ENCODE assay signal across 8 mouse cellular contexts in genomic region chr8:94950046-94950445, GRCm38 (mm10). TPM values are rescaled to one million over a fixed set of nuclear protein-coding genes. Genes with fewer than 3 reads are reported as not detected.
DNase-seq lines count a peak whose midpoint lies in the region; ATAC-seq and TF ChIP-seq lines count a peak whose summit lies in the region.

No protein-coding gene starts in this region.

- no peak overlapping the region for H3K4me3 ChIP-seq in heart, adult 2 months
- H3K4me3 ChIP-seq in limb, embryonic 12.5 days (replicated peaks) = no peak overlapping the region
- H3K4me3 ChIP-seq in midbrain, embryonic 15.5 days = no peak overlapping the region

- no peak overlapping the region for H3K9ac ChIP-seq in heart, adult 2 months (ENCODE audit: low read depth, low read length)
- no peak overlapping the region for H3K9ac ChIP-seq in limb, embryonic 12.5 days (replicated peaks)
- H3K9ac ChIP-seq in midbrain, embryonic 15.5 days = no peak overlapping the region

- intact Hi-C loops in heart, adult 2 months (cut with DNase I) = loop anchor here (1.0 to 10.0 kb wide), 2 partner anchors 51 to 355 kb away; partner anchors contain the start of gene Cngb1

- peaks cover 1% of the 10 kb centered on the region; the same call in 1 of the 2 replicates for H3K4me1 ChIP-seq in heart, adult 2 months (ENCODE audit: control insufficient read depth, insufficient read depth, low read length)
- H3K4me1 ChIP-seq in limb, embryonic 12.5 days (replicated peaks) = no peaks in the 10 kb centered on the region
- peaks cover 9% of the 10 kb centered on the region for H3K4me1 ChIP-seq in midbrain, embryonic 15.5 days

- H3K27ac ChIP-seq in heart, adult 2 months = no peak overlapping the region
- H3K27ac ChIP-seq in limb, embryonic 12.5 days = no peak overlapping the region
- H3K27ac ChIP-seq in midbrain, embryonic 15.5 days = no peak overlapping the region

- no peaks in the 10 kb centered on the region for H3K9me3 ChIP-seq in limb, embryonic 12.5 days
- no peaks in the 10 kb centered on the region for H3K9me3 ChIP-seq in midbrain, embryonic 15.5 days

- no peaks in the 10 kb centered on the region for H3K27me3 ChIP-seq in heart, adult 2 months (ENCODE audit: control insufficient read depth, insufficient read depth, low read length)
- peaks cover 5% of the 10 kb centered on the region; the same call in 1 of the 2 replicates for H3K27me3 ChIP-seq in limb, embryonic 12.5 days
- H3K27me3 ChIP-seq in midbrain, embryonic 15.5 days (replicated peaks) = no peaks in the 10 kb centered on the region

- peak; percentile 89 for DNase-seq in 3T3-L1 (ENCODE audit: low read depth, low spot score)
- DNase-seq in adrenal gland, postnatal 10 days = peak; percentile 84
- peak; percentile 76 for DNase-seq in embryo, embryonic 9.5 days (ENCODE audit: extremely low spot score)
- DNase-seq in heart, adult 2 months = peak; percentile 74 to 75
- peak; percentile 88 for DNase-seq in kidney, adult 9 months
- DNase-seq in spleen, adult 18-20 months = peak; percentile 30 to 58

- peak; percentile 79; the same call in 1 of the 2 replicates for TF ChIP-seq EP300 in heart, adult 2 months (IDR thresholded peaks at IDR 0.05; ENCODE audit: insufficient read depth, low read depth, low read length)

- ATAC-seq in limb, embryonic 12.5 days (ENCODE audit: insufficient number of reproducible peaks, insufficient read depth, low FRiP score, low TSS enrichment, low read depth) = peak; percentile 9; the same call in 1 of the 2 replicates
- peak; percentile 81 for ATAC-seq in midbrain, embryonic 15.5 days (replicated peaks)

- no peak overlapping the region for H3K4me2 ChIP-seq in limb, embryonic 12.5 days
- H3K4me2 ChIP-seq in midbrain, embryonic 15.5 days = no peak overlapping the region

- TF ChIP-seq CTCF in heart, adult 2 months (IDR thresholded peaks at IDR 0.05) = no peak; the same call in 1 of the 2 replicates

- TF ChIP-seq POLR2A in heart, adult 2 months (IDR thresholded peaks at IDR 0.05; ENCODE audit: insufficient read depth, low read depth, low read length) = no peak

- no peaks in the 10 kb centered on the region for H3K79me2 ChIP-seq in heart, adult 2 months (replicated peaks; ENCODE audit: control insufficient read depth, insufficient read depth, low read length)

- no peaks in the 10 kb centered on the region for H3K36me3 ChIP-seq in heart, adult 2 months (ENCODE audit: control insufficient read depth, insufficient read depth, low read length)
- H3K36me3 ChIP-seq in limb, embryonic 12.5 days = no peaks in the 10 kb centered on the region
- no peaks in the 10 kb centered on the region for H3K36me3 ChIP-seq in midbrain, embryonic 15.5 days (replicated peaks)

- WGBS in heart, adult 2 months = 15% methylated on average over 4 of the region's 4 CpGs
- WGBS in limb, embryonic 12.5 days = 7% methylated on average over 4 of the region's 4 CpGs
- WGBS in midbrain, embryonic 15.5 days = 18% methylated on average over 4 of the region's 4 CpGs

RNA-seq across cellular contexts. Expression of gene Adgrg1, which starts 24.5 kb away (rescaled TPM):
- total RNA-seq in adrenal gland, postnatal 10 days (2021) = 10 to 100 TPM; 35.9 to 48.9 TPM
- 10 to 100 TPM; 52.1 to 67.8 TPM for total RNA-seq in heart, adult 2 months (2021)
- 96.1 and 107 TPM in 2 replicates for polyA plus RNA-seq in heart, adult 2 months (2012; rRNA removed)
- 7.0 and 7.1 TPM in 2 replicates for polyA plus RNA-seq in limb, embryonic 12.5 days (2016; fragmentation: Nextera tagmentation; extraction: Ambion mirVana)
- 147 and 156 TPM in 2 replicates for polyA plus RNA-seq in midbrain, embryonic 15.5 days (2015; fragmentation: Nextera tagmentation; extraction: Ambion mirVana)

RNA-seq across cellular contexts. Expression of gene Adgrg5, which starts 26.6 kb away (rescaled TPM):
- total RNA-seq in adrenal gland, postnatal 10 days (2021) = under 1 TPM; 0.27 to 0.82 TPM
- total RNA-seq in heart, adult 2 months (2021) = under 1 TPM; 0.08 to 0.27 TPM
- polyA plus RNA-seq in heart, adult 2 months (2012; rRNA removed) = 0.62 and 0.97 TPM in 2 replicates
- 0.23 TPM in 1 of 2 replicates, not detected in the other for polyA plus RNA-seq in limb, embryonic 12.5 days (2016; fragmentation: Nextera tagmentation; extraction: Ambion mirVana)
- 0.05 TPM in 1 of 2 replicates, not detected in the other for polyA plus RNA-seq in midbrain, embryonic 15.5 days (2015; fragmentation: Nextera tagmentation; extraction: Ambion mirVana)

RNA-seq across cellular contexts. Expression of gene Ccdc102a, which starts 32.1 kb away (rescaled TPM):
- 10 to 100 TPM; 11.0 to 11.7 TPM for total RNA-seq in adrenal gland, postnatal 10 days (2021)
- total RNA-seq in heart, adult 2 months (2021) = 1 to 10 TPM; 5.0 to 5.7 TPM
- polyA plus RNA-seq in heart, adult 2 months (2012; rRNA removed) = 5.2 and 6.4 TPM in 2 replicates
- polyA plus RNA-seq in limb, embryonic 12.5 days (2016; fragmentation: Nextera tagmentation; extraction: Ambion mirVana) = 48.5 and 52.6 TPM in 2 replicates
- 4.9 and 6.0 TPM in 2 replicates for polyA plus RNA-seq in midbrain, embryonic 15.5 days (2015; fragmentation: Nextera tagmentation; extraction: Ambion mirVana)

Comparison
In these comparisons a context has a peak if more than half of its experiments do, and no peak if none do; other contexts are left out.
1. RNA of gene Adgrg1, which starts 24.5 kb away (polyA plus RNA-seq): 147 to 156 TPM in midbrain, embryonic 15.5 days and 96.1 to 107 TPM in heart, adult 2 months; 7.0 to 7.1 TPM in limb, embryonic 12.5 days; every median in the first group is over 10 times any median in the second.
2. Peak in every context shown above with its lines, with median percentiles within 50 percentile points of each other: DNase-seq.